Mouse (Mus musculus) spleen, embryonic (tissue): ENCODE measurements around the gene Thap8.

Experiments used
- CTCF ChIA-PET: fragments of 350-600 bp; sonication (Branson Sonifier 250); formaldehyde crosslinking; loops from one replicate; lab custom pipeline; 2022; lab: Charles Lee

Thap8 gene

DNA sequence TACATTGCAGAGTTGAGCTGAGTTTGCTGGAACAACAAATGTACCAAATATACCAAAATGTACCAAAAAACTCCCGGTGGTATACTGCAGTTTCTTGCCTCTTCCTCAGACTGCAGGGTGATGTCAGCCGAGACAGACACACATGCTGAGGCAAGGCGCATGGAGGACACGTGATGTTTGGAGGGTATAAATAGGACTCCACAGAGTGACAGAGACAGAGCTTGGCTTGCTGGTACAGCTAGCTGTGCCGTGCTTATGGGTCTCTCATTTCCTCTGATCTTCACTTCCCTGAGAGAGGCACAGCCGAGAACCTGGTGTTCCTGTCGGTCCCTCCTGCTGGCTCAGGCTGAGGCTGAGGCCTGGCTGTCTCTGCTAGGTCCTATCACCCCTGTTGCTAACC lies 2.8 kb downstream of the Thap8 start:
- CTCF ChIA-PET: no interaction called here

GRCm38 (mm10) chr7:30286701-30287410 lies 7.0 kb downstream of the Thap8 start:
- CTCF ChIA-PET: no interaction called here

DNA sequence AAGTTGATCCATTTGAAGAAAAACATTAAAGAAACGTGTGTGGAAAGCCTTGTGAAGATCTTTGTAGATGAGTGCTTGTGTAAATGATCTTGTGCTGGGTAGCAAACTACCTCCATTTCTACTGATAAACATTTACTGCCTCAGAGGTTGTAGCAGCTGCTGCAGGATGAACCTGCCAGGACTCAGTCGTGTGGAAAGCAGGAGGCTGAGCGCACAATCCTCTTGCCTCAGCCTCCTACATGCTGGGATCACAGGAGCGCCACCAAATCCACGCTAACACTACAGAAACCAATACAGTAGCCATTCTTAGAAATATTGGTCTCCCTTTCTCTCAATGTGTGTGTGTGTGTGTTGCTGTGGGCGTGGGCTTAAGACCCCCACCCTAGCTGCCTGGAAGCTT lies 8.2 kb downstream of the Thap8 start:
- CTCF ChIA-PET: no interaction called here

GRCm38 (mm10) chr7:30289071-30289713 lies 9.3 kb downstream of the Thap8 start:
- CTCF ChIA-PET: no interaction called here

GRCm38 (mm10) chr7:30289714-30290399 lies 10.0 kb downstream of the Thap8 start:
- CTCF ChIA-PET: no interaction called here

DNA sequence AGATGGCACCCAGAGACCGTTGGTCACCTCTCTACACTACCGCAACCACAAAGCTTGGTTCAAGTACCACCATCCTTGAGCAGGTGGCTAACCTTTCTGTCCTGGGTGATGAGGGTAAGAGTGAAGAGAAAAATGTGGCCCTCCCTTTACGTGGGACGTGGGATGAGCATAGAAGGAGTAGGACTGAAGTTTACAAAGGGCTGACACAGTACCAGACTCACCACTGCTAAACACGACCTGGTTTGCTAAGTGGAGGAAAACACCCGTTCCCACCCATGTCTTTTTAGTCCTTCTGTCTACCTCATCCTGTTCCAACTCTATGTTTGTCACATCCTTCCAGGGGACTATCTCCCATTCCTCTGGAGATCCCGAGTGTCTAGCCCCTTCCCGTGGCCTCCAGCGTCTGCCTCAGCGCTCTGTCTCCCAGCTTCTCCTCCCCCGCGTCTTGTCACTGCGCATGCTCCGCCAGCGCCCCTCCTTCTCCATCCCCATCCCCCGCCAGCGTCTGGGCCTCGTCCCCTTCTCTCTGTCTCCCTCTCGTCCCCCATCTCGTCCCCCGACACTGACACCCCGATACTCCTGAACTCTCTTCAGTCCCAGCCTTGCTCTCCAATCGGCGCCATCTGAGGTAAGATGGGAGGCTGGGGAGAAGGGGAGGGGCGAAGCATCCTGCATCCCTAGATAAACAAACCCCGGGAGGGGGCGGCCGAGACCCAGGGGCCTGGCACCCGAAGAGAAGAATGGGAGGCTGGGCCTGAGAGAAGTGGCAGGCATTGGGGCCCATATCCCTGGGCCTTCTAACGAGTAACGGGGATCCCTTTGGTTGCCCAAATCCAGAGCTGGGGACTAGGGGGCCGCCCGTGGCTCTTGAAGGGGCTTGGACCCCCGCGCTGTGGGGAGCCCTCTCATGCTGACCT lies 11.6 kb downstream of the Thap8 start, which contains the start of gene Clip3:
Gene Clip3 (plus strand): TSS at position 514 of the 917 bp plus-strand sequence.
- CTCF ChIA-PET: no interaction called here

- CTCF ChIA-PET: no interaction called here
Observed at GRCm38 (mm10) chr7:30293795-30294194, 13.9 kb downstream of the Thap8 start.

- CTCF ChIA-PET: no interaction called here
Observed at GRCm38 (mm10) chr7:30294296-30294695, 14.4 kb downstream of the Thap8 start.

DNA sequence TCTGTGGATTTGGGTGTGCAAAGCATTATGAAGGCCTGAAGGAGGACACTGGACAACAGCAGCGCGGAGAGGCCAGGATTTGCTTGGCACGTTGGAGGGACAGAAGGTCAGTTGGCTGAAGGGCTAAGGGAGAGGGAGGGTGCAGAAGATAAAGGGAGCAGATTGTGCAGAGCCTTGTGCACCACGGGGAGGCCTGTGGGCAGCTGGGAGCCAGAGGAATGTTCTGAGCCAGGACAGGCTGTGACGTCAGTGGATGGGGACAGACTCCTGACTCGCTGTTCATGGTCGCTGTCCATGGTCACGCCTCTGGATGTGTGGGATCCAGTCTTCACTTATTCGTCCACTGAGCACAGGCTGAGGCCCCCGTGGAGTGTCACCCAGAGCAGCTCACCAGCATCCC lies 15.2 kb downstream of the Thap8 start:
- CTCF ChIA-PET: no interaction called here

DNA sequence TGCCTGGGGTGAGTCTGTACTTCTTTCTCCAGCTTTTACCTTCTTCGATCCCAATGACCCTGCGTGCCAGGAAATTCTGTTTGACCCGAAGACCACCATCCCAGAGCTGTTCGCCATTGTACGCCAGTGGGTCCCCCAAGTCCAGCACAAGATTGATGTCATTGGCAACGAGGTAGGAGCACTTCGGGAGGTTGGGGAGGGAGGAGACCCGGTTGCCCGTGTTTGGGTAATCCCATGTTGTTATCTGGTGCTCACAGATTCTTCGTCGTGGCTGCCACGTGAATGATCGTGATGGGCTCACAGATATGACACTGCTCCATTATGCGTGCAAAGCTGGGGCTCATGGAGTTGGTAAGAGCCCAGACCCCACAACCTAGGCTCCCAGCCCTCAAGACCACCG lies 16.9 kb downstream of the Thap8 start:
- CTCF ChIA-PET: no interaction called here

DNA sequence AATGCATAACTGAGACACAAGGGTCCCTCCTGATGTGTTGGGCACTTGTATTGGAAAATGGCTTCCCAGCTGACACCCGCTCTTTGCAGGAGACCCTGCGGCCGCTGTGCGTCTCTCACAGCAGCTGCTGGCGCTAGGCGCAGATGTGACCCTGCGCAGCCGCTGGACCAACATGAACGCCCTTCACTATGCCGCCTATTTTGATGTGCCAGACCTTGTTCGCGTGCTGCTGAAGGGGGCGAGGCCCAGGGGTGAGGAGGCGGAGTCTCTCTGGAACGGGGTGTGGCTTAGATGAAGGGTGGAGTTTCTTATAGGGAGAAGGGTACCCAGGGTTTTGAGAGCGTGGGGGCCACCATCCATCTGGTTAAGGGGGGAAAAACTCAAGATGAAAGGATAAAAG lies 17.4 kb downstream of the Thap8 start:
- CTCF ChIA-PET: no interaction called here

DNA sequence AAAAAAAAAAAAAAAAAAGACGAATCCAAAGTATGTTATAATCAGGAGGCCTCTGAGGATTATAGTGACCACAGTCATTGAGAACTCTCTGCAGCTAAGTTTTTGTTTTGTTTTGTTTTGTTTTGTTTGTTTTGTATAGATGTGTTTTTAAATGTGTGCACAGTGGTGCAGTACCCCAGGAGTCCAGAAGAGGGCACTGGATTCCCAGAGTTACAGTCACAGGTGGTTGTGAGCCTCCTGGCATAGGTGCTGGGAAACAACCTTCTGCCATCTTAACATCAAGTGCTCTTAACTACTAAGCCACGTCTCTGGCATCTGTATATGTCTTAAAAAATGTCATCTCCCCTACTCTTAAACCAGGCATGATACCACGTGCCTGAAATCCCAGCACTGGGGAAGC lies 21.0 kb downstream of the Thap8 start:
- CTCF ChIA-PET: interaction anchor here (0.6 to 1.0 kb wide), 3 partner anchors 12 to 132 kb away, joined by 4 to 11 read pairs (median 5); no protein-coding TSS in a partner anchor

DNA sequence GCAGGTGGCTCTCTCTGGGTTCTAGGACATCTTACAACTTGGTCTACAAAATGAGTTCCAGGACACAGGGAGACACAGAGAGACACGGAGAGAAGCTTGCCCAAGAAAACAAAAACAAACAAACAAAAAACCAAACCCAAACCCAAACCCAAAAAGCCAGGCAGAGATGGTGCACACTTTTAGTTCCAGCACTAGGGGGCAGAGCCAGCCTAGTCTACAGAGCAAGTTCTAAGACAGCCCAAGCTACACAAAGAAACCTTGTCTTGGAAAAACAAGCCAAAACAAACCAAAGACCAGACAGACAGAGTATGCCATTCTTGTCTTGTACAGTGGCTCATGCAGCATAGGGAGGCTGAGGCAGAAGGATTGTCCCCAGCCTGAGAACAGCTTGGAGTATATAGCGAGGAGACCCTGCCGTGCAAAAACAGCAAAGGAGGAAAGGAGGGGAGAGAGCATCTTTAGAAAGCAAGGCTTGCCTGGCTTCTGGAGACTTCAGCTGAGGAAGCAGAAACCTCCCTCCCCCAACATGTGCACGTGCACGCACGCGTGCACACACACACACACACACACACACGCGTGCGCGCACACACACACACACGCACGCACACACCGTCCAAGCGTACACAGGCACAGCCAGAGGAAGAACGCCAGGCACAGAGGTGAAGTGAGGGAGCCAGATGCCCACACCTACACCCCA lies 26.3 kb downstream of the Thap8 start:
- CTCF ChIA-PET: no interaction called here

- CTCF ChIA-PET: interaction anchor here (1.5 kb wide), 1 partner anchor 14 kb away, joined by 7 read pairs; the partner anchor contains the start of gene E130208F15Rik
Observed at GRCm38 (mm10) chr7:30308076-30309005, 28.4 kb downstream of the Thap8 start, which contains the start of gene Alkbh6. TSS of gene Alkbh6 (plus strand) at chr7:30308717.

GRCm38 (mm10) chr7:30309395-30310129 lies 29.7 kb downstream of the Thap8 start:
- CTCF ChIA-PET: interaction anchor here (1.5 kb wide), 1 partner anchor 13 kb away, joined by 7 read pairs; the partner anchor contains the start of gene E130208F15Rik

- CTCF ChIA-PET: interaction anchor here (1.5 kb wide), 1 partner anchor 12 kb away, joined by 7 read pairs; the partner anchor contains the start of gene E130208F15Rik
Observed at GRCm38 (mm10) chr7:30310136-30310535, 30.2 kb downstream of the Thap8 start.

DNA sequence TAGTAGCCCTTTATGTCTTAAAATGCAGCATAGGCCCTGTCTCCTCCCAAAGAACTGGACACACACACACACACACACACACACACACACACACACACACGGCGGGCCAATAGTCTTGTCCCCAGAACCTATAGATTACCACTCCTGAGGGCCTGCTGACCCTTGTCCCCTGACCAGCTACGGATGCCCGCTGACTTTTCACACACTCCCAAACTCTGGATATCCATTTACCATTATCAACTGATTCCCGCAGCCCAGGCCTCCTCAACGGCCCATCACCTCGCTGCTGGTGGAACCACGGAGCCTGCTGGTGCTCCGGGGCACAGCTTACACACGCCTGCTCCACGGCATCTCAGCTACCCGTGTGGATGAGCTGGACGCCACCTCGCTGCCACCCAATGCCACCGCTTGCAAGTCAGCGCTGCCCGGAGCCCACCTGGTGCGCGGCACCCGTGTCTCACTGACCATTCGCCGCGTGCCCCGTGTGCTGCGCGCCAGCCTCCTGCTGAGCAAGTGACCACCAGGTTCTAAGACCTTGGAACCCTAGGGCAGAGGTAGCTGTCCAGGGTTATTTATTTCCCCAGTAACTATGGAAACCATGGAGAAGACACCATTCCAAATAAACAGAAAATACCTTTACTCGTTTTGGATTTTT lies 33.9 kb downstream of the Thap8 start:
- CTCF ChIA-PET: no interaction called here

DNA sequence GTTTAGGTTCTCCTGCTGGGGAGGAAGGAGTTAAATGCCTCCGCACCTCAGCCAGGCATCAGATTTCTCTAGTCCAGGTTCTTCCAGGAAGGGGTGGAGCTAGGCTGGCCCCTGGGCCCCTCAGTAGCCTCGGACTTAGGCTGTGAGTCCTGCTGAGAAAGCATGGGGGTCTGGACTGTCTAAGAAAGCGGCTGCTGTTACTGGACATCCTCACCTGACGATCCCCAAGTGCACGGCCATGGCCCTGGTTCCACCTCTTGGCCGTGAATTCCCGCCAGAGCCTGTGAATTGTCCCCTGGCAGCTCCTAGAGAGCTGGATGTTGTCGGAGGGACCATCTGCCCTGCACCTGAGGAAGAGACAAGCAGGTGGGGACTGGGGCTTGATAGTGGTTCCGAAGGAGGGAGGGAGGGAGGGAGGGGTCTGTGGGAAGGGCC lies 34.8 kb downstream of the Thap8 start, which contains the start of gene Syne4:
Gene Syne4 (plus strand): TSS at position 87 of the 435 bp plus-strand sequence.
- CTCF ChIA-PET: no interaction called here
